Mouse (Mus musculus) limb, embryonic 14.5 days (tissue): ENCODE measurements at regions not wholly inside any gene's neighbourhood (a gene's known extent, or its start where the extent isn't known, plus 50 kb on each side); places are given as distances from the start of the nearest gene placed in this dataset.

Source experiments
- ATAC-seq: fragments of 200-750 bp; cut with Nextera tagmentation; 2 replicates; pipeline ENCODE4 v1.8.0; 2017; ENCODE audit warnings: low read depth, moderate number of reproducible peaks, moderate TSS enrichment; ENCODE audit not compliant: low FRiP score
- DNase-seq: peaks from one replicate; pipeline ENCODE4 v3.0.0-alpha.2; 2015; ENCODE audit warnings: low spot score
- H3K27ac ChIP-seq: fragments of 300-500 bp; sonication (generic); replicated peaks from 2 replicates; pipeline ENCODE4 v1.5.1; 2014; ENCODE audit warnings: low read depth, mild to moderate bottlenecking, low read length, moderate library complexity, mixed read lengths
- H3K27me3 ChIP-seq: fragments of 300-500 bp; sonication (generic); 2 replicates; pipeline ENCODE4 v1.6.1; 2014; ENCODE audit warnings: low read length, mixed read lengths; ENCODE audit not compliant: control insufficient read depth, insufficient read depth
- H3K36me3 ChIP-seq: fragments of 300-500 bp; sonication (generic); 2 replicates; pipeline ENCODE4 v1.6.1; 2014; ENCODE audit warnings: mild to moderate bottlenecking, low read length, moderate library complexity, mixed read lengths; ENCODE audit not compliant: control insufficient read depth, insufficient read depth
- H3K4me1 ChIP-seq: fragments of 300-500 bp; sonication (generic); 2 replicates; pipeline ENCODE4 v1.6.1; 2014; ENCODE audit warnings: antibody characterized with exemption, low read length, mixed read lengths; ENCODE audit not compliant: control insufficient read depth, insufficient read depth
- H3K4me2 ChIP-seq: fragments of 300-500 bp; sonication (generic); replicated peaks from 2 replicates; pipeline ENCODE4 v1.6.1; 2014; ENCODE audit warnings: low read depth, mild to moderate bottlenecking, low read length, moderate library complexity; ENCODE audit not compliant: severe bottlenecking
- H3K4me3 ChIP-seq: fragments of 300-500 bp; sonication (generic); replicated peaks from 2 replicates; pipeline ENCODE4 v1.5.1; 2014; ENCODE audit warnings: low read length
- H3K9ac ChIP-seq: fragments of 300-500 bp; sonication (generic); 2 replicates; pipeline ENCODE4 v1.6.1; 2014; ENCODE audit warnings: mild to moderate bottlenecking, low read depth, low read length, moderate library complexity; ENCODE audit not compliant: severe bottlenecking
- H3K9me3 ChIP-seq: fragments of 300-500 bp; sonication (generic); 2 replicates; pipeline ENCODE4 v1.6.1; 2016; ENCODE audit warnings: low read length; ENCODE audit not compliant: control insufficient read depth
- POLR2A ChIP-seq: fragments of 200-500 bp; IDR thresholded peaks from 2 replicates; pipeline ENCODE4 v1.8.0; 2012; ENCODE audit warnings: inconsistent platforms, mild to moderate bottlenecking, moderate library complexity, borderline replicate concordance; ENCODE audit not compliant: insufficient read depth, insufficient read length; ENCODE audit errors: extremely low read depth
- WGBS: fragments of 180-500 bp; shearing (Covaris S2); extraction: QIAGEN DNeasy Blood & Tissue Kit; methylation state at CpG from one replicate; pipeline ENCODE4 v1.1.7; 2014; 5-methylcytosine and 5-hydroxymethylcytosine counted together

GRCm38 (mm10) chr17:77096836-77097235 lies 1103.2 kb upstream of the Crim1 start:
- no peak overlapping the region for H3K4me3 ChIP-seq
- no peaks in the 10 kb centered on the region for H3K4me1 ChIP-seq
- H3K27me3 ChIP-seq, result no peaks in the 10 kb centered on the region
- H3K9ac ChIP-seq, result no peak overlapping the region
- H3K27ac ChIP-seq, result no peak overlapping the region
- WGBS, result 39% methylated on average over 3 of the region's 3 CpGs
- no peak for ATAC-seq
- TF ChIP-seq POLR2A, result no peak
- peak; percentile 19 for DNase-seq
- H3K9me3 ChIP-seq, result no peaks in the 10 kb centered on the region
- H3K36me3 ChIP-seq, result no peaks in the 10 kb centered on the region
- no peak overlapping the region for H3K4me2 ChIP-seq

- 59% methylated on average over 3 of the region's 3 CpGs for WGBS
- TF ChIP-seq POLR2A, result no peak
Observed at GRCm38 (mm10) chr17:77099040-77099589, 1100.9 kb upstream of the Crim1 start.

DNA sequence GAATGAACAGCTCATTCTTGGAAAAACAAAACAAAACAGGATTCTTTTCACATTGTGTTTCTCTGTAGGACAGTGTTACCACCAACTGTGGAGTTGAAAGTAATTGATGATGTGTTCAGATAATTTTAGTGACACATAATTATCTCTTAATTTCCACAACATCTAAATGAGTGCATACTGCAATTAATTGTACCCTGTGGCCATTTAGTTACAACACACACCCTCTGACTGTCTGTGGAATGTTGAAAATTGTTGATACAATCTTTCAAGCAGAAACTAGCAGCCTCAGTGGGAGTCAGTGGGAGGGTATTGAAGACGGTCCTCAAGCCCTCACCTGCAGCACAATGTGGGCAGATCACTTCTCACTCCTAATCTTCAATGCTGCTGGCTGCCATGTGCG lies 1084.1 kb upstream of the Crim1 start:
- Histone ChIP-seq H3K9me3 (no peaks in the 10 kb centered on the region), H3K27me3 (no peaks in the 10 kb centered on the region), H3K4me1 (no peaks in the 10 kb centered on the region), H3K9ac (no peak overlapping the region), H3K36me3 (no peaks in the 10 kb centered on the region), H3K27ac (no peak overlapping the region), H3K4me3 (no peak overlapping the region), H3K4me2 (no peak overlapping the region)
- ATAC-seq, result no peak
- TF ChIP-seq POLR2A, result no peak
- DNase-seq, result no peak
- 54% methylated on average over 2 of the region's 2 CpGs for WGBS

More at GRCm38 (mm10) chr17:77099040-77099589, 1100.9 kb upstream of the Crim1 start:
- H3K27ac ChIP-seq, result no peak overlapping the region
- H3K27me3 ChIP-seq, result no peaks in the 10 kb centered on the region
- no peaks in the 10 kb centered on the region for H3K9me3 ChIP-seq
- no peak overlapping the region for H3K4me2 ChIP-seq
- H3K9ac ChIP-seq, result no peak overlapping the region
- H3K4me1 ChIP-seq, result no peaks in the 10 kb centered on the region
- no peak overlapping the region for H3K4me3 ChIP-seq
- ATAC-seq, result no peak
- H3K36me3 ChIP-seq, result no peaks in the 10 kb centered on the region
- DNase-seq, result no peak

GRCm38 (mm10) chr17:77116972-77117371 lies 1083.1 kb upstream of the Crim1 start:
- no peaks in the 10 kb centered on the region for H3K27me3 ChIP-seq
- no peak for ATAC-seq
- H3K27ac ChIP-seq, result no peak overlapping the region
- DNase-seq, result no peak
- no peaks in the 10 kb centered on the region for H3K4me1 ChIP-seq
- H3K4me2 ChIP-seq, result no peak overlapping the region
- 79% methylated on average over 3 of the region's 3 CpGs for WGBS
- no peak overlapping the region for H3K4me3 ChIP-seq
- no peak for TF ChIP-seq POLR2A
- no peaks in the 10 kb centered on the region for H3K9me3 ChIP-seq
- no peaks in the 10 kb centered on the region for H3K36me3 ChIP-seq
- no peak overlapping the region for H3K9ac ChIP-seq

DNA sequence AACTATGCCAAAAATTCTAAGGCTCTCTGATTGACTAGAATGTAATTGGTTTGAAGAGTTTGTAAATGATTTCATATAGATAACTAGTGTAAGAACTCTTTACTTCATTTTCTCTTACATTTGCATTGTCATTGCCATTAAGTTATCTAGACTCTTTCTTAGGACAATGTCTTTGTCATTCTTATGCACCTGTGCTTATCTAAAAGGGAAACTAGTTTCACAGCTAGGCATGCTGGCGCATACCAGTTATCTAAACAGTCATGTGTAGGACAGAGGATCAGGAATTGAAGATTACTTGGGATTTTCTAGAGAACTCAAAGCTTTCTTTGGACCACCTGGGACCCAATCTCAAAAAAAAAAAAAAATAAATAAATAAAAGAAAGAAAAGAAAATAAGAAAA lies 1081.6 kb upstream of the Crim1 start:
- Histone ChIP-seq H3K36me3 (no peaks in the 10 kb centered on the region), H3K9me3 (no peaks in the 10 kb centered on the region), H3K27me3 (no peaks in the 10 kb centered on the region), H3K4me1 (no peaks in the 10 kb centered on the region), H3K27ac (no peak overlapping the region), H3K4me2 (no peak overlapping the region), H3K4me3 (no peak overlapping the region), H3K9ac (no peak overlapping the region)
- TF ChIP-seq POLR2A, result no peak
- WGBS, result 92% methylated on average over 1 of the region's 1 CpGs
- DNase-seq, result no peak
- ATAC-seq, result no peak

- ATAC-seq (no peak), DNase-seq (no peak)
- Histone ChIP-seq H3K4me2 (no peak overlapping the region), H3K9ac (no peak overlapping the region), H3K27me3 (no peaks in the 10 kb centered on the region), H3K27ac (no peak overlapping the region), H3K9me3 (no peaks in the 10 kb centered on the region), H3K4me1 (no peaks in the 10 kb centered on the region), H3K4me3 (no peak overlapping the region), H3K36me3 (no peaks in the 10 kb centered on the region)
- WGBS, result 93% methylated on average over 1 of the region's 1 CpGs
- TF ChIP-seq POLR2A, result no peak
Observed at GRCm38 (mm10) chr17:77127011-77127410, 1073.0 kb upstream of the Crim1 start.
